Mouse (Mus musculus) sigmoid colon, adult 10 weeks (tissue): ENCODE measurements around the gene C1qb. TPM values are rescaled to one million over a fixed set of nuclear protein-coding genes. Genes with fewer than 3 reads are reported as not detected.

Experiments used
- polyA plus RNA-seq: library from polyadenylated mRNA; stranded (reverse); fragments of 350-450 nt; fragmentation: Illumina TruSeq; extraction: RNeasy Lipid Tissue Mini Kit (QIAGEN cat#74804); gene quantifications from one replicate; pipeline ENCODE4 v1.2.3, GENCODE M21; 2014; ENCODE audit warnings: low read depth, low replicate concordance

Gene C1qb
- polyA plus RNA-seq: 1.7 TPM

DNA sequence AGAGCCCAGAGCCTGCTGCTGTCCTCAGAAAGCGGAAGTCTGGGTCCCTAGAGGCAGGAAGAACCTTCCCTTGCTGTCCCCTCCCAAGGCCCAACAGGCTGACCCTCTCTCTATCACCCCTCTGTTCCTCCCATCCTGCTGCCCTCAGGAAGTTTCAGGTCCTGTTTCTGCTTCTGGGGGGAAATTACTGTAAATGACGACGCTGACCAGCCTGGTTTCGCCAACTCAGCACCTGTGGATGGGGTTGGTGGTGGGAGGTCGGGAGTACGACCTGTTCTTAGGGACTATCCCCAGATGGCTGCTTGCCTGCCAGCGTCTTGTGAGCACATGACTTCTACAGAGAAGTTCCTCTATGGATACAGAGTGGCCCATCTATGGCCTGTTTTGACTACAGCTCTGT, at the start of gene C1qb:
Gene C1qb (minus strand): TSS at position 87 of the 400 bp plus-strand sequence.

GRCm38 (mm10) chr4:136898637-136899036, 12.7 kb upstream of the C1qb start, which contains the start of gene C1qa:
TSS of gene C1qa (minus strand) at chr4:136898803.

GRCm38 (mm10) chr4:136892811-136893210, 6.8 kb upstream of the C1qb start, which contains the start of gene C1qc:
TSS of gene C1qc (minus strand) at chr4:136893065.

DNA sequence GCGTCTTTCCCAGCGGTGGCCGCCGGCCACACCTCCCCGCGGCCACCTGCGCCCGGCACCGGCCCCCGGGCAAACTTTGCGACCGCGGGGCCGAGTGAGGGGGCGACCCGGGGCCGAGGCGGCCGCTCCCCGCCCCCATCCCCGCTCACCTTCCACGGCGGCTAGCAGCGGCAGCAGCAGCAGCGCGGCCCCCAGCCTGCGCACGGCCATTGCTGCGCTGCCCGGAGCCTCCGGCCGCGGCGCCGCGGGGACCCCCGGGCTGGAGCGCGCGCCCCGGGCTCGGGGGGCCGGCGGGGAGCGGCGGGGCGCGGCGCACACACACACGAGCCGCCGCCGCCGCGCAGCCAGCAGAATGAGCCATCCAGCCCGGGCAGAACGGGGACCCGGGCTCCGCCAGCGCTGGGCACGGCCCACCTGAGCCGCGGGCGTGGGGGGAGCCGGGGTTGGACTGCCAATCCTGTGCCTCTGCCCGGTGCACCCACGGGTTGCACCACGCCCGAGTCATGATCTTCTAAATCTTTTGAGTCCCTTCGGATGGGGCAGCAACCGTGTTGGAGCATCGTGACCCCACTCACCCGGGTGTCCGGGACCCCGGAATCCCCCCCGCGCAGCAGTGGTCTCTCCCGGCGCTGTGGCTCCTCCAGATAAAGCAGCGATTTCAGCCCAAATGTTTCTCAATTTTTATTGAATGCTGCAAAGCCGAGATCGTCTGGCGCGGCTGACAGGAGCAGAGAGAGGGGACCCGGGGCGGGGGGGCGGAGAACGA, 50.2 kb downstream of the C1qb start, which contains the start of gene Ephb2:
Gene Ephb2 (minus strand): TSS at position 368 of the 766 bp plus-strand sequence.

Other genes starting within 250 kb of the C1qb start
- 3.4 TPM for gene Ephb2, start 50.2 kb downstream of the C1qb start, polyA plus RNA-seq
- gene C1qc, start 6.9 kb upstream of the C1qb start, polyA plus RNA-seq: 3.2 TPM
- 4.8 TPM for gene C1qa, start 12.6 kb upstream of the C1qb start, polyA plus RNA-seq
- not detected for gene Epha8, start 70.6 kb upstream of the C1qb start, polyA plus RNA-seq
- 1.0 TPM for gene Zbtb40, start 162.6 kb upstream of the C1qb start, polyA plus RNA-seq